Mouse (Mus musculus) effector memory CD4-positive, alpha-beta T cell, adult 5 months (primary cell): ENCODE measurements around the gene Traf3ip1. TPM values are rescaled to one million over a fixed set of nuclear protein-coding genes. Genes with fewer than 3 reads are reported as not detected.

Experiments used
- polyA plus RNA-seq: library from polyadenylated mRNA; unstranded; fragments of 100-300 nt; shearing (Covaris generic); gene quantifications from one replicate; pipeline ENCODE4 v1.2.1, GENCODE M21; 2017

Traf3ip1 gene
- 3.5 TPM for polyA plus RNA-seq

DNA sequence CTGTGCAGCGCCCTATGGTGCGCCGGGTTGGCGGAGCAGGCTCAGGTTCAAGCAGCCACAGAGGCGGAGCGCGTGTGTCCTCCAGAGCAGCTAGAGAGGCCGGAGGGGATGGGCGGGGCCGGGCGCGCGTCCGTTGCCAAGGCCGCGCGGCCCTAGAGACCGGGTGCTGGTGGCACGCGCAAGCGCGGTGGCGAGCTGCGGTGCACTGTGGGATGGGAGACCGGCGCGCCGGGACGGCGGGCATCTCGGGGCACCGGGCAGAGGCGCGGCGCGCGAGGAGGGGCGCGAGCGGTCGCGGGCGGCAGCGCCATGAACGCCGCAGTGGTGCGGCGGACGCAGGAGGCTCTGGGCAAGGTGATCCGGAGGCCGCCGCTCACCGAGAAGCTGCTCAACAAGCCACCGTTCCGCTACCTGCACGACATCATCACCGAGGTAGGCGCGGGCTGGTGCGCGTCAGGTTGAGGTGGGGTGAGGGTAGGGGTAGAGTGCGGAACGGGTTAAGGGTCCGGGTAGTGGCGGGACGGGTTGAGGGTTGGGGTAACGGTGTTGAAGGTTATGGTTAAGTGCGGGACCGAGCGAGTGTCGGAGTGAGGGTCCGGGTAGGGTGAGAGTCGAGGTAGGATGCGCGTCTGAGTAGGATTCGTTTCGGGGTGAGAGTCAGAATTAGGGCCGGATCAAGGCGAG lies at the start of gene Traf3ip1:
TSS of gene Traf3ip1 (plus strand) at position 191 of the 684 bp plus-strand sequence.

DNA sequence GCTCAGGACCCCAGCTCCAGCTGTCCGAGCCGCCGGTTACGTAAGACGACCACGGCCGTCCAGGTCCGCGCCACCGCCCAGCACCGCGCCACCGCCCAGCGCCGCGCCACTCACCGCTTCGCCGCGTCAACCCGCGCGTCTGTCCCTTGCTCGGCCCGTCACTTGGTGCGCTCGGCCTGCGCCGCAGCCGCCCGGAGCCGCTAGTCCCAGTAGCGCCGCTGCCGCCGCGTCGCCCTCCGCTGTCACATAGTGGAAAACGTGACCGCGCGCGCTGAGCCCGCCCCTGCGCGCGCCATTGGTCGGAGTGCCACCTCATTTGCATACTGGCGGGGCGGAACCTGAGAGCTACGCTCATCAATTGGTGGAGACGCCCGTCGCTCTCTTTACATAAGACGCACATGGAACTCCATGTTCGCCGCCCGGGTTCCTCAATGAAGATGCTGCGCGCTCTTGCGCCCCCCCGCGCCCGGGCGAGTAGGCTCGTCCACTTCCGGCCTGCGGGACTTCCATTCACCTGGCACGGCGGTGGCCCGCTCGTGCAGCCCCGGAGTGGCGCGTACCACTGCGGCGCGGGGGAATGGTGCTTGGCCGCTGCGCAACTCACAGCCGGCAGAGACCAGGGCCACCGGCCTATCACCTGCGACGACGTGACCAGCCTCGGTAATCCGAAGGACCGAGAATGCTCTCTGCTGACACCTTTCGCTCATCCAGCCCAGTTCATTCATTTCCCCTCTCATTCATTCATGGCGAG lies 35.2 kb upstream of the Traf3ip1 start, which contains the start of gene Per2:
TSS of gene Per2 (minus strand) at position 266 of the 751 bp plus-strand sequence.

DNA sequence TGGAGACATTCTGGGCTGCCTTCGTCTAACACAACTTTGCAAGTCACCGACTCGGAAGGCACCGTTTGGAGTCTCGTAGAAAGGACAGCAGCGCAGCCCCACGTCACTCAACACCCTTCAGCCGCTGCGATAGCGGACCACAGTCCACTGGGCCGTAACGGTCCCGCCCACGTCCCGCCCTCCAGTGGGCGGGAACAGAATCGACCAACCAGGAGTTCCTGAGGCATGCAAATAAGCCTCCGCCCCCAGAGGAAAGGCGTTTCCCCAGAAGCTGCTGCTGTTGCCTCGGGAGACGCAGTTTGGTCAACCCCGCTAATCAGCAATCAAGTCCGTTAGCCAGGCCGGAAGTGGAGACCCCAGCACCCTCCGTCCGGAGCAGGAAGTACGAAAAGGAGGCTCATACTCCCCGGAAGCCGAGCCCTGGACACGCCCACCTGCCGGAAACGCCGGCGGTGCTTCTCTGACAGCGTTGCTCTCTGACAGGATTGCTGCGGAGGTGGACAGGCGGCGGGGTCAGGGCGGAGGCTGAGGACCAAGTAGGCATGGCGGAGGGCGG lies 45.9 kb downstream of the Traf3ip1 start, which contains the start of gene Asb1:
TSS of gene Asb1 (plus strand) at position 274 of the 556 bp plus-strand sequence.

Other genes starting within 250 kb of the Traf3ip1 start
- 53.2 TPM for gene Ube2f, start 244.3 kb upstream of the Traf3ip1 start, polyA plus RNA-seq
- 20.5 TPM for gene Scly, start 196.3 kb upstream of the Traf3ip1 start, polyA plus RNA-seq
- gene Espnl, start 172.6 kb upstream of the Traf3ip1 start, polyA plus RNA-seq: not detected
- not detected for gene Klhl30, start 143.6 kb upstream of the Traf3ip1 start, polyA plus RNA-seq
- not detected for gene Erfe, start 128.2 kb upstream of the Traf3ip1 start, polyA plus RNA-seq
- 90.1 TPM for gene Ilkap, start 95.8 kb upstream of the Traf3ip1 start, polyA plus RNA-seq
- 14.9 TPM for gene Hes6, start 80.6 kb upstream of the Traf3ip1 start, polyA plus RNA-seq
- gene Per2, start 35.3 kb upstream of the Traf3ip1 start, polyA plus RNA-seq: 6.8 TPM
- gene Asb1, start 45.9 kb downstream of the Traf3ip1 start, polyA plus RNA-seq: 7.1 TPM